8 mouse cellular contexts compared by ENCODE assay signal in genomic region chr10:80383431-80383830, GRCm38 (mm10). TPM values are rescaled to one million over a fixed set of nuclear protein-coding genes. Genes with fewer than 3 reads are reported as not detected.
DNase-seq lines count a peak whose midpoint lies in the region; ATAC-seq and TF ChIP-seq lines count a peak whose summit lies in the region.
"Had no signal": no experiment of that assay in that cellular context is flagged by ENCODE, and none has a peak within 500 bp of the region (broad histone marks: within the 10 kb centered on the region; RNA-seq: fewer than 3 reads in every experiment).

No protein-coding gene starts in this region.

- no peak overlapping the region for H3K4me3 ChIP-seq in layer of hippocampus, adult 2 months
- H3K4me3 ChIP-seq in forebrain, embryonic 12.5 days (replicated peaks), result peak overlapping the region; percentile 98
- H3K4me3 ChIP-seq in limb, embryonic 12.5 days (replicated peaks), result peak overlapping the region; percentile 97; the same call in 1 of the 2 replicates
- H3K4me3 ChIP-seq in neural tube, embryonic 15.5 days (replicated peaks), result peak overlapping the region; percentile 59; the same call in 1 of the 2 replicates
- H3K4me3 ChIP-seq: megakaryocyte, embryonic 14.5 days had no signal

- no peak for DNase-seq in layer of hippocampus, adult 2 months (ENCODE audit: low spot score in 2 of 2)
- no peak for DNase-seq in layer of hippocampus, adult 9-10 months (ENCODE audit: low spot score)
- no peak for DNase-seq in T-cell, adult 2 months (ENCODE audit: low spot score)

- H3K9me3 ChIP-seq in forebrain, embryonic 12.5 days, result no peaks in the 10 kb centered on the region
- H3K9me3 ChIP-seq in limb, embryonic 12.5 days, result no peaks in the 10 kb centered on the region
- no peaks in the 10 kb centered on the region for H3K9me3 ChIP-seq in neural tube, embryonic 15.5 days (replicated peaks)
- H3K9me3 ChIP-seq: megakaryocyte, embryonic 14.5 days had no signal

- TF ChIP-seq CTCF in layer of hippocampus, adult 2 months (conservative IDR thresholded peaks at IDR 0.05), result peak; percentile 66

- H3K36me3 ChIP-seq in forebrain, embryonic 12.5 days (replicated peaks), result peaks cover 56% of the 10 kb centered on the region
- peaks cover 60% of the 10 kb centered on the region for H3K36me3 ChIP-seq in limb, embryonic 12.5 days
- peaks cover 46% of the 10 kb centered on the region for H3K36me3 ChIP-seq in neural tube, embryonic 15.5 days

- ATAC-seq in forebrain, embryonic 12.5 days (ENCODE audit: low FRiP score), result no peak
- no peak for ATAC-seq in limb, embryonic 12.5 days (ENCODE audit: insufficient number of reproducible peaks, insufficient read depth, low FRiP score, low TSS enrichment, low read depth)
- ATAC-seq in neural tube, embryonic 15.5 days (ENCODE audit: low FRiP score), result no peak
- no peak for ATAC-seq in frontal cortex, adult (ENCODE audit: low TSS enrichment)

- H3K27ac ChIP-seq in layer of hippocampus, adult 2 months, result no peak overlapping the region
- H3K27ac ChIP-seq in forebrain, embryonic 12.5 days, result peak overlapping the region; percentile 31; the same call in 1 of the 2 replicates
- no peak overlapping the region for H3K27ac ChIP-seq in limb, embryonic 12.5 days
- no peak overlapping the region for H3K27ac ChIP-seq in neural tube, embryonic 15.5 days (replicated peaks)

- H3K27me3 ChIP-seq in forebrain, embryonic 12.5 days, result no peaks in the 10 kb centered on the region
- no peaks in the 10 kb centered on the region for H3K27me3 ChIP-seq in limb, embryonic 12.5 days
- no peaks in the 10 kb centered on the region for H3K27me3 ChIP-seq in neural tube, embryonic 15.5 days (replicated peaks)

- H3K4me1 ChIP-seq in forebrain, embryonic 12.5 days, result peaks cover 40% of the 10 kb centered on the region
- peaks cover 43% of the 10 kb centered on the region for H3K4me1 ChIP-seq in limb, embryonic 12.5 days (replicated peaks)
- peaks cover 51% of the 10 kb centered on the region for H3K4me1 ChIP-seq in neural tube, embryonic 15.5 days

- 60% methylated on average over 4 of the region's 4 CpGs for WGBS in forebrain, embryonic 12.5 days
- 67% methylated on average over 4 of the region's 4 CpGs for WGBS in limb, embryonic 12.5 days
- 59% methylated on average over 4 of the region's 4 CpGs for WGBS in neural tube, embryonic 15.5 days

- peak overlapping the region; percentile 91 for H3K4me2 ChIP-seq in forebrain, embryonic 12.5 days
- H3K4me2 ChIP-seq in limb, embryonic 12.5 days, result peak overlapping the region; percentile 94
- H3K4me2 ChIP-seq in neural tube, embryonic 15.5 days, result peak overlapping the region; percentile 98

- H3K9ac ChIP-seq in forebrain, embryonic 12.5 days, result peak overlapping the region; percentile 100
- no peak overlapping the region; the same call in 1 of the 2 replicates for H3K9ac ChIP-seq in limb, embryonic 12.5 days (replicated peaks)
- peak overlapping the region; percentile 26 for H3K9ac ChIP-seq in neural tube, embryonic 15.5 days (replicated peaks)

RNA-seq across cellular contexts. Expression of gene Mex3d, which starts 4.0 kb away (rescaled TPM):
- 10 to 100 TPM; 15.5 to 17.1 TPM for total RNA-seq in layer of hippocampus, adult 2 months (2021)
- 17.3 and 21.3 TPM in 2 replicates for polyA plus RNA-seq in forebrain, embryonic 12.5 days (2016; fragmentation: Nextera tagmentation; extraction: Ambion mirVana)
- polyA plus RNA-seq in limb, embryonic 12.5 days (2016; fragmentation: Nextera tagmentation; extraction: Ambion mirVana), result 12.5 and 15.2 TPM in 2 replicates
- polyA plus RNA-seq in neural tube, embryonic 15.5 days (2015; fragmentation: Nextera tagmentation; extraction: Ambion mirVana), result 9.1 and 14.0 TPM in 2 replicates

RNA-seq across cellular contexts. Expression of gene Mbd3, which starts 15.9 kb away (rescaled TPM):
- total RNA-seq in layer of hippocampus, adult 2 months (2021), result 100 to 1,000 TPM; 147 to 149 TPM
- 312 and 327 TPM in 2 replicates for polyA plus RNA-seq in forebrain, embryonic 12.5 days (2016; fragmentation: Nextera tagmentation; extraction: Ambion mirVana)
- polyA plus RNA-seq in limb, embryonic 12.5 days (2016; fragmentation: Nextera tagmentation; extraction: Ambion mirVana), result 361 and 364 TPM in 2 replicates
- 195 and 209 TPM in 2 replicates for polyA plus RNA-seq in neural tube, embryonic 15.5 days (2015; fragmentation: Nextera tagmentation; extraction: Ambion mirVana)

RNA-seq across cellular contexts. Expression of gene Uqcr11, which starts 23.2 kb away (rescaled TPM):
- total RNA-seq in layer of hippocampus, adult 2 months (2021), result 100 to 1,000 TPM; 404 to 413 TPM
- 371 and 400 TPM in 2 replicates for polyA plus RNA-seq in forebrain, embryonic 12.5 days (2016; fragmentation: Nextera tagmentation; extraction: Ambion mirVana)
- 416 and 437 TPM in 2 replicates for polyA plus RNA-seq in limb, embryonic 12.5 days (2016; fragmentation: Nextera tagmentation; extraction: Ambion mirVana)
- 731 and 790 TPM in 2 replicates for polyA plus RNA-seq in neural tube, embryonic 15.5 days (2015; fragmentation: Nextera tagmentation; extraction: Ambion mirVana)

RNA-seq across cellular contexts. Expression of gene Plk5, which starts 27.2 kb away (rescaled TPM):
- 10 to 100 TPM; 33.4 to 36.6 TPM for total RNA-seq in layer of hippocampus, adult 2 months (2021)
- polyA plus RNA-seq in forebrain, embryonic 12.5 days (2016; fragmentation: Nextera tagmentation; extraction: Ambion mirVana), result 0.23 and 0.40 TPM in 2 replicates
- polyA plus RNA-seq in limb, embryonic 12.5 days (2016; fragmentation: Nextera tagmentation; extraction: Ambion mirVana), result 1.2 and 1.3 TPM in 2 replicates
- polyA plus RNA-seq in neural tube, embryonic 15.5 days (2015; fragmentation: Nextera tagmentation; extraction: Ambion mirVana), result 3.9 and 6.1 TPM in 2 replicates

RNA-seq across cellular contexts. Expression of gene Adamtsl5, which starts 35.2 kb away (rescaled TPM):
- 1 to 10 TPM; 4.7 to 7.2 TPM for total RNA-seq in layer of hippocampus, adult 2 months (2021)
- polyA plus RNA-seq in forebrain, embryonic 12.5 days (2016; fragmentation: Nextera tagmentation; extraction: Ambion mirVana), result 0.17 and 0.55 TPM in 2 replicates
- polyA plus RNA-seq in limb, embryonic 12.5 days (2016; fragmentation: Nextera tagmentation; extraction: Ambion mirVana), result 0.70 and 0.88 TPM in 2 replicates
- polyA plus RNA-seq in neural tube, embryonic 15.5 days (2015; fragmentation: Nextera tagmentation; extraction: Ambion mirVana), result 1.6 and 3.6 TPM in 2 replicates
